Mouse (Mus musculus): ENCODE measurements around the gene Esrrg. TPM values are rescaled to one million over a fixed set of nuclear protein-coding genes. Genes with fewer than 3 reads are reported as not detected.

Gene Esrrg
- total and polyA plus RNA-seq, 3 experiments, result 0.05 TPM; not detected in 2

GRCm38 (mm10) chr1:187669746-187670145 lies 61.2 kb downstream of the Esrrg start:
- TF ChIP-seq TAL1 (conservative IDR thresholded peaks at IDR 0.05; ENCODE audit: low read depth, low read length), result no peak
- Histone ChIP-seq H3K36me3 (replicated peaks) (no peaks in the 10 kb centered on the region), H3K27me3 (ENCODE audit: insufficient read depth, low read length) (no peaks in the 10 kb centered on the region), H3K9me3 (replicated peaks) (peaks cover 60% of the 10 kb centered on the region), H3K4me1 (ENCODE audit: insufficient read depth, low read depth, low read length) (no peaks in the 10 kb centered on the region), H3K4me3 (ENCODE audit: low read depth, low read length) (no peak overlapping the region)
- ATAC-seq (ENCODE audit: extremely low read depth, insufficient number of reproducible peaks, low FRiP score, poor library complexity, severe bottlenecking) (no peak), DNase-seq (ENCODE audit: low spot score) (no peak)

- ATAC-seq (ENCODE audit: extremely low read depth, insufficient number of reproducible peaks, low FRiP score, poor library complexity, severe bottlenecking), result no peak
- H3K27me3 ChIP-seq (ENCODE audit: insufficient read depth, low read length), result no peaks in the 10 kb centered on the region
Observed at GRCm38 (mm10) chr1:187672446-187672845, 63.9 kb downstream of the Esrrg start.

GRCm38 (mm10) chr1:187674771-187675186 lies 66.2 kb downstream of the Esrrg start:
- no peaks in the 10 kb centered on the region for H3K27me3 ChIP-seq (ENCODE audit: insufficient read depth, low read length)
- no peak overlapping the region for H3K4me3 ChIP-seq (ENCODE audit: low read depth, low read length)
- ATAC-seq (ENCODE audit: extremely low read depth, insufficient number of reproducible peaks, low FRiP score, poor library complexity, severe bottlenecking), result no peak
- no peak for DNase-seq (ENCODE audit: low spot score)
- TF ChIP-seq CTCF (IDR thresholded peaks at IDR 0.05; ENCODE audit: low read depth, low read length) (no peak), GATA1 (IDR thresholded peaks at IDR 0.05; ENCODE audit: borderline replicate concordance, low read length) (no peak), GATA2 (IDR thresholded peaks at IDR 0.05; ENCODE audit: borderline replicate concordance, low read depth, low read length) (no peak), POLR2AphosphoS5 (IDR thresholded peaks at IDR 0.05; ENCODE audit: insufficient replicate concordance, low read depth, low read length) (no peak), TAL1 (conservative IDR thresholded peaks at IDR 0.05; ENCODE audit: low read depth, low read length) (no peak)
- no peaks in the 10 kb centered on the region for H3K4me1 ChIP-seq (ENCODE audit: insufficient read depth, low read depth, low read length)
- H3K9me3 ChIP-seq (replicated peaks), result peaks cover 54% of the 10 kb centered on the region
- no peaks in the 10 kb centered on the region for H3K36me3 ChIP-seq (replicated peaks)

More at GRCm38 (mm10) chr1:187672446-187672845, 63.9 kb downstream of the Esrrg start:
- TF ChIP-seq GATA2 (IDR thresholded peaks at IDR 0.05; ENCODE audit: borderline replicate concordance, low read depth, low read length) (no peak), POLR2AphosphoS5 (IDR thresholded peaks at IDR 0.05; ENCODE audit: insufficient replicate concordance, low read depth, low read length) (no peak), GATA1 (IDR thresholded peaks at IDR 0.05; ENCODE audit: borderline replicate concordance, low read length) (no peak), TAL1 (conservative IDR thresholded peaks at IDR 0.05; ENCODE audit: low read depth, low read length) (no peak), CTCF (IDR thresholded peaks at IDR 0.05; ENCODE audit: low read depth, low read length) (no peak)
- no peaks in the 10 kb centered on the region for H3K4me1 ChIP-seq (ENCODE audit: insufficient read depth, low read depth, low read length)
- H3K36me3 ChIP-seq (replicated peaks), result no peaks in the 10 kb centered on the region
- DNase-seq (ENCODE audit: low spot score), result no peak
- peaks cover 55% of the 10 kb centered on the region for H3K9me3 ChIP-seq (replicated peaks)
- H3K4me3 ChIP-seq (ENCODE audit: low read depth, low read length), result no peak overlapping the region

- no peak for TF ChIP-seq GATA2 (IDR thresholded peaks at IDR 0.05; ENCODE audit: borderline replicate concordance, low read depth, low read length)
- no peak for TF ChIP-seq GATA1 (IDR thresholded peaks at IDR 0.05; ENCODE audit: borderline replicate concordance, low read length)
- no peak for TF ChIP-seq CTCF (IDR thresholded peaks at IDR 0.05; ENCODE audit: low read depth, low read length)
- TF ChIP-seq POLR2AphosphoS5 (IDR thresholded peaks at IDR 0.05; ENCODE audit: insufficient replicate concordance, low read depth, low read length), result no peak
- no peak for TF ChIP-seq TAL1 (conservative IDR thresholded peaks at IDR 0.05; ENCODE audit: low read depth, low read length)
- no peak for DNase-seq (ENCODE audit: low spot score)
- Histone ChIP-seq H3K9me3 (replicated peaks) (peaks cover 47% of the 10 kb centered on the region), H3K27me3 (ENCODE audit: insufficient read depth, low read length) (no peaks in the 10 kb centered on the region), H3K4me3 (ENCODE audit: low read depth, low read length) (no peak overlapping the region), H3K4me1 (ENCODE audit: insufficient read depth, low read depth, low read length) (no peaks in the 10 kb centered on the region), H3K36me3 (replicated peaks) (no peaks in the 10 kb centered on the region)
- ATAC-seq (ENCODE audit: extremely low read depth, insufficient number of reproducible peaks, low FRiP score, poor library complexity, severe bottlenecking), result no peak
Observed at GRCm38 (mm10) chr1:187676626-187677025, 68.0 kb downstream of the Esrrg start.

GRCm38 (mm10) chr1:187679246-187679645 lies 70.7 kb downstream of the Esrrg start:
- H3K4me3 ChIP-seq (ENCODE audit: low read depth, low read length), result no peak overlapping the region
- no peaks in the 10 kb centered on the region for H3K27me3 ChIP-seq (ENCODE audit: insufficient read depth, low read length)
- H3K4me1 ChIP-seq (ENCODE audit: insufficient read depth, low read depth, low read length), result no peaks in the 10 kb centered on the region
- no peak for ATAC-seq (ENCODE audit: extremely low read depth, insufficient number of reproducible peaks, low FRiP score, poor library complexity, severe bottlenecking)
- no peak for DNase-seq (ENCODE audit: low spot score)
- no peaks in the 10 kb centered on the region for H3K36me3 ChIP-seq (replicated peaks)
- TF ChIP-seq POLR2AphosphoS5 (IDR thresholded peaks at IDR 0.05; ENCODE audit: insufficient replicate concordance, low read depth, low read length) (no peak), CTCF (IDR thresholded peaks at IDR 0.05; ENCODE audit: low read depth, low read length) (no peak), TAL1 (conservative IDR thresholded peaks at IDR 0.05; ENCODE audit: low read depth, low read length) (no peak), GATA1 (IDR thresholded peaks at IDR 0.05; ENCODE audit: borderline replicate concordance, low read length) (no peak), GATA2 (IDR thresholded peaks at IDR 0.05; ENCODE audit: borderline replicate concordance, low read depth, low read length) (no peak)
- peaks cover 52% of the 10 kb centered on the region for H3K9me3 ChIP-seq (replicated peaks)

- ATAC-seq (ENCODE audit: extremely low read depth, insufficient number of reproducible peaks, low FRiP score, poor library complexity, severe bottlenecking), result no peak
- Histone ChIP-seq H3K4me3 (ENCODE audit: low read depth, low read length) (no peak overlapping the region), H3K9me3 (replicated peaks) (peaks cover 53% of the 10 kb centered on the region), H3K27me3 (ENCODE audit: insufficient read depth, low read length) (no peaks in the 10 kb centered on the region), H3K36me3 (replicated peaks) (no peaks in the 10 kb centered on the region), H3K4me1 (ENCODE audit: insufficient read depth, low read depth, low read length) (no peaks in the 10 kb centered on the region)
- TF ChIP-seq TAL1 (conservative IDR thresholded peaks at IDR 0.05; ENCODE audit: low read depth, low read length) (no peak), GATA2 (IDR thresholded peaks at IDR 0.05; ENCODE audit: borderline replicate concordance, low read depth, low read length) (no peak)
- DNase-seq (ENCODE audit: low spot score), result no peak
Observed at GRCm38 (mm10) chr1:187684519-187684918, 75.9 kb downstream of the Esrrg start.
